Comparison of ENCODE assay signal across 9 mouse cellular contexts in the genomic region with DNA sequence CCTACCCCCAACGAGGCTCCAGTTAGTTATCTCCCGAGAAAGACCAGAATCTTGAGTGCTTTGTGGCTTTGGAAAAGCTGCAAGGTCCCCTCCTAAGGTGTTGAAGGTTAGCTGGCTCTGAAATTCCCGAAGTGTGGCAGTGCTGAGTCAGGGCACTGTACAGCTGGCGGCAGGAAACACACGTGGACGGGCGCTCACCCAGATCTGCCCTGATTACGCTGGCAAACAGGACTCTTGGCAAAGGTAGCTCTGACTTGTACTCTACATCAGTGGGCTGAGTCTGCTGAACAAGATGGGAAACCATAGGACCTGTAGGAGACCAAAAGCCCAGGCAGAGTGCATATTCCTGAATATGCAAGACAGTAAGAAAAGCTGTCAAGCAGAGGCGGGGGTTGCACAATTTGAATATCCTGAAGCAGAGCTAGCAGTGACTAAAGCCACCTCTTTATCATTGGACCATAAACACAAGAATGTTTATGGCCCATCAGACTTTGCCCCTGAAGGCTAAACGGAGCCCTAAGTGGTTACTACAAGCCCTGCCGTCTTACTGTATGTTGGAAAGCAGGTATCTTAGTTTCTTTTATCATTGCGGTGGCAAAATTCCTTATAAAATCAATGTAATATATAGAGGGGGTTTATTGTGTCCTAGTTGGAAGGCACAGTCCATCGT.
DNase-seq lines count a peak whose midpoint lies in the region; ATAC-seq and TF ChIP-seq lines count a peak whose summit lies in the region.
"Had no signal": no experiment of that assay in that cellular context is flagged by ENCODE, and none has a peak within 500 bp of the region (broad histone marks: within the 10 kb centered on the region; RNA-seq: fewer than 3 reads in every experiment).

No protein-coding gene starts in this region.

- no peak overlapping the region for H3K4me3 ChIP-seq in heart, embryonic 11.5 days (ENCODE audit: low read depth, low read length)
- no peak overlapping the region for H3K4me3 ChIP-seq in kidney, adult 2 months (ENCODE audit: insufficient read depth, low read depth, low read length)
- H3K4me3 ChIP-seq: embryonic facial prominence, embryonic 13.5 days had no signal

- H3K27me3 ChIP-seq in heart, embryonic 11.5 days (ENCODE audit: control insufficient read depth, insufficient read depth, low read length): no peaks in the 10 kb centered on the region
- H3K27me3 ChIP-seq in kidney, adult 2 months (replicated peaks; ENCODE audit: control insufficient read depth, insufficient read depth, low read length): no peaks in the 10 kb centered on the region
- H3K27me3 ChIP-seq: embryonic facial prominence, embryonic 13.5 days had no signal

- H3K9me3 ChIP-seq in heart, embryonic 11.5 days (replicated peaks; ENCODE audit: control insufficient read depth, low read length): no peaks in the 10 kb centered on the region
- H3K9me3 ChIP-seq: embryonic facial prominence, embryonic 13.5 days had no signal

- H3K27ac ChIP-seq in heart, embryonic 11.5 days (ENCODE audit: low read depth, low read length): no peak overlapping the region
- no peak overlapping the region for H3K27ac ChIP-seq in kidney, adult 2 months (ENCODE audit: insufficient read depth, low read depth, low read length)
- H3K27ac ChIP-seq: embryonic facial prominence, embryonic 13.5 days had no signal

- ATAC-seq in heart, embryonic 11.5 days (replicated peaks; ENCODE audit: insufficient number of reproducible peaks, low FRiP score, low TSS enrichment): no peak

- no peak overlapping the region for H3K9ac ChIP-seq in heart, embryonic 11.5 days (ENCODE audit: low read depth, low read length)
- H3K9ac ChIP-seq: embryonic facial prominence, embryonic 13.5 days had no signal

- DNase-seq in heart, adult 18-20 months: peak; percentile 54 to 59
- DNase-seq in ZHBTc4 (ENCODE audit: low read depth, low spot score) (peak; percentile 46), MN1 (ENCODE audit: low spot score) (no peak)
- peak; percentile 30 for DNase-seq in gastrocnemius, postnatal 10 days
- peak; percentile 87 for DNase-seq in kidney, adult 2 months
- no peak for DNase-seq in testis, postnatal 14 days (ENCODE audit: low spot score)
- DNase-seq in right cerebral cortex, postnatal 10 days (ENCODE audit: low spot score in 2 of 2): no peak

- H3K4me2 ChIP-seq in heart, embryonic 11.5 days: no peak overlapping the region
- H3K4me2 ChIP-seq: embryonic facial prominence, embryonic 13.5 days had no signal

- WGBS in heart, embryonic 11.5 days (ENCODE audit: insufficient replicate concordance): 55% methylated on average over 13 of the region's 13 CpGs
- 34% methylated on average over 13 of the region's 13 CpGs for WGBS in kidney, adult 2 months

- no peak for TF ChIP-seq POLR2A in kidney, adult 2 months (IDR thresholded peaks at IDR 0.05; ENCODE audit: low read depth, low read length)

- TF ChIP-seq CTCF in kidney, adult 2 months (conservative IDR thresholded peaks at IDR 0.05; ENCODE audit: insufficient read depth, insufficient read length, low read depth, low read length): no peak; the same call in 1 of the 2 replicates

- H3K4me1 ChIP-seq in heart, embryonic 11.5 days (ENCODE audit: control insufficient read depth, insufficient read depth, low read length): no peaks in the 10 kb centered on the region; the same call in 1 of the 2 replicates
- H3K4me1 ChIP-seq in kidney, adult 2 months (ENCODE audit: control insufficient read depth, insufficient read depth, low read length): peaks cover 7% of the 10 kb centered on the region; the same call in 1 of the 2 replicates

- no peaks in the 10 kb centered on the region for H3K36me3 ChIP-seq in heart, embryonic 11.5 days (ENCODE audit: control insufficient read depth, insufficient read depth, low read length)
- H3K36me3 ChIP-seq in kidney, adult 2 months (ENCODE audit: control insufficient read depth, insufficient read depth, low read length): no peaks in the 10 kb centered on the region
- H3K36me3 ChIP-seq: embryonic facial prominence, embryonic 13.5 days had no signal

Comparison
In these comparisons a context has a peak if more than half of its experiments do, and no peak if none do; other contexts are left out.
1. DNase-seq: peak in heart, adult 18-20 months (2 of 2), ZHBTc4 (single experiment), gastrocnemius, postnatal 10 days (single experiment) and kidney, adult 2 months (single experiment); none in testis, postnatal 14 days (single experiment), MN1 (single experiment) and right cerebral cortex, postnatal 10 days (0 of 2).